Mouse (Mus musculus): ENCODE data around the gene Cbx4.

DNA sequence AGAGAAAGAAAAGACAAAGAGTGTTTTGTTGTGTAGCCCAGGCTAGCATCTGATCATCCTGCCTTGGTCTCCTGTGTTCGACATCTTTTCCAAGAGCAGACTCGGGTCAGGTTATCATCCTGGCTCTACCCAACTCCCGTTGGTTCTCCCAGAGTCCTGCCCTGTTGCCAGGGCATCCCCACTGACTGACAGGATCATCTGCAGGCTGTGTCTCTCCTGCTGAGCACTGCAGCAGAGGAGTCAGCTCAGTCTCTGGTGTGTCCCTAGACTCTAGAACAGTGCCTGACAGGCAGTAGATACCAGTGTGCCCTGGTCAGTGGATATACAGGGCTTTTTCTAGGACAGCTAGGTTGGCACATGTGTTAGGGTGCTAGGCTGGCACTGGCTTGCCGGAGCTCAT lies 12.2 kb upstream of the Cbx4 start:
- TF ChIP-seq CTCF (IDR thresholded peaks at IDR 0.05; ENCODE audit: control insufficient read depth, insufficient read depth, insufficient read length), result no peak
- no peak for TF ChIP-seq MAX (IDR thresholded peaks at IDR 0.05)
- TF ChIP-seq MYOG (IDR thresholded peaks at IDR 0.05; ENCODE audit: control insufficient read depth, extremely low read depth, insufficient read length), result no peak
- peak; percentile 73 for TF ChIP-seq MYOD1 (IDR thresholded peaks at IDR 0.05; ENCODE audit: control insufficient read depth, insufficient read length, low read depth)

Data from C2C12 (cell line).